In the genomic region with DNA sequence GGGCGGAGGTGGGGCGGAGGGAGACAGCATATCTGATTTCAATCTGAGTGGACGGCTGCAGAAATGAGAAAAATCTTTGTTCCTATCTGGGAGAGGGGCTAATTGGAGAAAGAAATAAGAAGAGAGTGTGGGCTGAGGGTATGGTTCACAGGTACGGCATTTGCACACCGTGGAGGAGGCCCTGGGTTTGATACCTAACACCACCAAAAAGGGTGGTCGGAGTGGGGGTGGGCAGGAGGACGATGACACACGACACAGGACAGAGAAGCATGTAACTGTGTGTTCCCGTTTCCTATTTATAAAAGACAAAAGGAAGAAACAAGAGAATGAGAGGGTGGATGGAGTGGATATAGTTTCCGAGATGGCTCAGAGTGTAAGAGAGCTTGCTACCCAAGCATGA, we compare ENCODE assay signal across 18 mouse cellular contexts.
"Had no signal": no experiment of that assay in that cellular context is flagged by ENCODE, and none has a peak within 500 bp of the region (broad histone marks: within the 10 kb centered on the region; RNA-seq: fewer than 3 reads in every experiment).

No protein-coding gene starts in this region.

- H3K9ac ChIP-seq: lung, embryonic 15.5 days; midbrain, embryonic 13.5 days; midbrain, embryonic 15.5 days; neural tube, embryonic 13.5 days; neural tube, embryonic 15.5 days; stomach, embryonic 15.5 days had no signal

- DNase-seq: lung, adult 2 months; lung, postnatal 14 days; lung, postnatal 36 days; right cerebral cortex, postnatal 14 days; thymus, adult 2 months; thymus, postnatal 25 days; thymus, postnatal 4 days had no signal

- H3K9me3 ChIP-seq: lung, embryonic 15.5 days; midbrain, embryonic 13.5 days; midbrain, embryonic 15.5 days; neural tube, embryonic 13.5 days; neural tube, embryonic 15.5 days; stomach, embryonic 15.5 days had no signal

- ATAC-seq: lung, postnatal 0 days; midbrain, embryonic 13.5 days; midbrain, embryonic 15.5 days had no signal

- H3K4me3 ChIP-seq: lung, embryonic 15.5 days; megakaryocyte, embryonic 14.5 days; midbrain, embryonic 13.5 days; midbrain, embryonic 15.5 days; neural tube, embryonic 13.5 days; neural tube, embryonic 15.5 days; stomach, embryonic 15.5 days had no signal

- H3K36me3 ChIP-seq: lung, embryonic 15.5 days had no signal

- H3K4me2 ChIP-seq: lung, embryonic 15.5 days; midbrain, embryonic 11.5 days; midbrain, embryonic 13.5 days; midbrain, embryonic 15.5 days; neural tube, embryonic 13.5 days; neural tube, embryonic 15.5 days; stomach, embryonic 15.5 days had no signal

- H3K4me1 ChIP-seq: lung, embryonic 15.5 days; midbrain, embryonic 13.5 days; midbrain, embryonic 15.5 days; neural tube, embryonic 13.5 days; stomach, embryonic 15.5 days had no signal

- H3K27ac ChIP-seq: lung, embryonic 15.5 days; macrophage; midbrain, embryonic 13.5 days; midbrain, embryonic 15.5 days; neural tube, embryonic 13.5 days; neural tube, embryonic 15.5 days; stomach, embryonic 15.5 days; stomach, postnatal 0 days had no signal

- H3K27me3 ChIP-seq: lung, embryonic 15.5 days; megakaryocyte, embryonic 14.5 days; midbrain, embryonic 13.5 days; midbrain, embryonic 15.5 days; neural tube, embryonic 13.5 days; neural tube, embryonic 15.5 days; stomach, embryonic 15.5 days had no signal
